Mouse (Mus musculus) hindbrain, postnatal 0 days (tissue): ENCODE results near the gene Gm7073. TPM values are rescaled to one million over a fixed set of nuclear protein-coding genes. Genes with fewer than 3 reads are reported as not detected.

Source experiments
- ATAC-seq: fragments of 200-750 bp; cut with Nextera tagmentation; 2 replicates; pipeline ENCODE4 v1.8.0; 2017; ENCODE audit warnings: mild to moderate bottlenecking, moderate TSS enrichment, moderate library complexity
- DNase-seq: peaks from one replicate; pipeline ENCODE4 v3.0.0-alpha.2; 2015; ENCODE audit warnings: low spot score
- H3K27ac ChIP-seq: fragments of 300-500 bp; sonication (generic); 2 replicates; pipeline ENCODE4 v1.5.1; 2014; ENCODE audit warnings: mild to moderate bottlenecking
- H3K27me3 ChIP-seq: fragments of 300-500 bp; sonication (generic); 2 replicates; pipeline ENCODE4 v1.6.1; 2014; ENCODE audit warnings: low read length, mixed read lengths; ENCODE audit not compliant: insufficient read depth
- H3K36me3 ChIP-seq: fragments of 300-500 bp; sonication (generic); 2 replicates; pipeline ENCODE4 v1.6.1; 2014; ENCODE audit warnings: low read length, mixed read lengths; ENCODE audit not compliant: insufficient read depth
- H3K4me1 ChIP-seq: fragments of 300-500 bp; sonication (generic); 2 replicates; pipeline ENCODE4 v1.6.1; 2014; ENCODE audit warnings: antibody characterized with exemption, low read length, mixed read lengths; ENCODE audit not compliant: insufficient read depth
- H3K4me2 ChIP-seq: fragments of 300-500 bp; sonication (generic); 2 replicates; pipeline ENCODE4 v1.6.1; 2014; ENCODE audit warnings: low read depth, mild to moderate bottlenecking, low read length, moderate library complexity, mixed read lengths
- H3K4me3 ChIP-seq: fragments of 300-500 bp; sonication (generic); 2 replicates; pipeline ENCODE4 v1.5.1; 2014; ENCODE audit warnings: low read length
- H3K9ac ChIP-seq: fragments of 300-500 bp; sonication (generic); replicated peaks from 2 replicates; pipeline ENCODE4 v1.6.1; 2014; ENCODE audit warnings: mild to moderate bottlenecking, low read length, moderate library complexity, mixed read lengths
- H3K9me3 ChIP-seq: fragments of 300-500 bp; sonication (generic); 2 replicates; pipeline ENCODE4 v1.6.1; 2016; ENCODE audit warnings: low read length, mixed read lengths
- CTCF ChIP-seq: IDR thresholded peaks from 2 replicates; pipeline ENCODE4 v1.5.1; 2016; ENCODE audit warnings: antibody characterized with exemption, control low read depth, low read depth
- WGBS: fragments of 180-500 bp; shearing (Covaris S2); extraction: QIAGEN DNeasy Blood & Tissue Kit; methylation state at CpG from one replicate; pipeline ENCODE4 v1.1.7; 2014; 5-methylcytosine and 5-hydroxymethylcytosine counted together
- microRNA counts: library from miRNA; unstranded; fragments of <30 nt; microRNA quantifications from one replicate; lab custom pipeline; 2015
- microRNA-seq, 2 experiments: library from miRNA; unstranded; fragments of <30 nt; microRNA quantifications; one replicate each; pipeline ENCODE4; 2016
- polyA plus RNA-seq: library from polyadenylated mRNA; unstranded; fragments of >200 nt; fragmentation: Nextera tagmentation; extraction: Ambion mirVana; gene quantifications from 2 replicates; pipeline ENCODE4 v1.2.1, GENCODE M21; 2015
- total RNA-seq: library from RNA; depleted of rRNA; stranded (reverse); fragments of >200 nt; gene quantifications from 2 replicates; pipeline ENCODE4 v1.2.3, GENCODE M21; 2014; rRNA removed

The Gm7073 gene
- total and polyA plus RNA-seq, 2 experiments from 2014 or later = not detected

GRCm38 (mm10) chrX:60386852-60387251, 152.2 kb downstream of the Gm7073 start:
- TF ChIP-seq CTCF = no peak
- ATAC-seq (no peak), DNase-seq (no peak)
- Histone ChIP-seq H3K9ac (no peak overlapping the region), H3K4me3 (no peak overlapping the region), H3K4me1 (no peaks in the 10 kb centered on the region), H3K27me3 (no peaks in the 10 kb centered on the region), H3K9me3 (no peaks in the 10 kb centered on the region), H3K27ac (no peak overlapping the region), H3K4me2 (no peak overlapping the region), H3K36me3 (no peaks in the 10 kb centered on the region)
- 92% methylated on average over 1 of the region's 1 CpGs for WGBS

MicroRNAs encoded within 50 kb of the gene (microRNA counts, 519-probe panel; counts per million panel counts)
- microRNA mmu-miR-505 (lab: Ali Mortazavi, UCI) = 1,133 counts per million, percentile 14 among the panel's probes with 10 or more counts

Small RNA genes within 50 kb of the gene (microRNA-seq; reads per million reads assigned to microRNA genes)
- 129 to 142 reads per million in 2 experiments for gene Mir505

Other genes starting within 250 kb of the Gm7073 start
- gene Atp11c, start 53.4 kb upstream of the Gm7073 start, total RNA-seq = 16.4 and 17.3 TPM in 2 replicates
- 7.9 and 8.6 TPM in 2 replicates for gene Atp11c, start 53.4 kb upstream of the Gm7073 start, polyA plus RNA-seq